Mouse (Mus musculus): ENCODE data around the gene Sfn. TPM values are rescaled to one million over a fixed set of nuclear protein-coding genes. Genes with fewer than 3 reads are reported as not detected.
A peak's percentile ranks its signal among the peaks of the same experiment; 100 is the strongest.

Sfn gene
- total and polyA plus RNA-seq, 2 experiments from 2014 or later, result 0.18 to 6.8 TPM

- Histone ChIP-seq H3K4me3 (ENCODE audit: low read depth, low read length) (no peak overlapping the region), H3K9ac (replicated peaks; ENCODE audit: low read depth, low read length) (no peak overlapping the region), H3K4me1 (ENCODE audit: control insufficient read depth, insufficient read depth) (peaks cover 11% of the 10 kb centered on the region; the same call in 1 of the 2 replicates), H3K36me3 (replicated peaks; ENCODE audit: control insufficient read depth, insufficient read depth, low read length) (peaks cover 44% of the 10 kb centered on the region), H3K4me2 (ENCODE audit: low read depth, low read length) (no peak overlapping the region), H3K27me3 (ENCODE audit: control insufficient read depth, insufficient read depth, low read length) (no peaks in the 10 kb centered on the region), H3K9me3 (replicated peaks; ENCODE audit: control insufficient read depth, low read length) (no peaks in the 10 kb centered on the region), H3K27ac (ENCODE audit: low read depth) (no peak overlapping the region)
- ATAC-seq (ENCODE audit: insufficient read depth, low read depth), result no peak
- 80% methylated on average over 12 of the region's 12 CpGs for WGBS
- no peak for DNase-seq (ENCODE audit: low spot score)
- TF ChIP-seq CTCF (IDR thresholded peaks at IDR 0.05; ENCODE audit: low read depth) (no peak), EP300 (IDR thresholded peaks at IDR 0.05; ENCODE audit: low read depth) (no peak)
These were observed 24.0 kb downstream of the Sfn start for GRCm38 (mm10) chr4:133577983-133578382.

- H3K27ac ChIP-seq (ENCODE audit: low read depth), result peak overlapping the region; percentile 63
- DNase-seq (ENCODE audit: low spot score), result no peak
- H3K4me1 ChIP-seq (ENCODE audit: control insufficient read depth, insufficient read depth), result peaks cover 11% of the 10 kb centered on the region; the same call in 1 of the 2 replicates
- ATAC-seq (ENCODE audit: insufficient read depth, low read depth), result peak; percentile 54
- H3K4me3 ChIP-seq (ENCODE audit: low read depth, low read length), result peak overlapping the region; percentile 77
- no peaks in the 10 kb centered on the region for H3K27me3 ChIP-seq (ENCODE audit: control insufficient read depth, insufficient read depth, low read length)
- peak overlapping the region; percentile 97 for H3K4me2 ChIP-seq (ENCODE audit: low read depth, low read length)
- 0 out of 2 replicates have a peak, but pooled peaks cover 3% of the 10 kb centered on the region for H3K9me3 ChIP-seq (replicated peaks; ENCODE audit: control insufficient read depth, low read length)
- TF ChIP-seq CTCF (IDR thresholded peaks at IDR 0.05; ENCODE audit: low read depth), result no peak
- no peak for TF ChIP-seq EP300 (IDR thresholded peaks at IDR 0.05; ENCODE audit: low read depth)
- H3K9ac ChIP-seq (replicated peaks; ENCODE audit: low read depth, low read length), result peak overlapping the region; percentile 85
- WGBS, result 0% methylated on average over 40 of the region's 41 CpGs
- peaks cover 21% of the 10 kb centered on the region for H3K36me3 ChIP-seq (replicated peaks; ENCODE audit: control insufficient read depth, insufficient read depth, low read length)
These were observed 27.1 kb downstream of the Sfn start for GRCm38 (mm10) chr4:133574843-133575202.

- 5% methylated on average over 44 of the region's 44 CpGs for WGBS
These were observed 27.7 kb downstream of the Sfn start, which contains the start of gene Gpatch3 for GRCm38 (mm10) chr4:133574070-133574842. Gene Gpatch3, plus strand, starts transcription at chr4:133574745.

GRCm38 (mm10) chr4:133570066-133570466 is 31.9 kb downstream of the Sfn start:
- peaks cover 5% of the 10 kb centered on the region; the same call in 1 of the 2 replicates for H3K4me1 ChIP-seq (ENCODE audit: control insufficient read depth, insufficient read depth)
- H3K36me3 ChIP-seq (replicated peaks; ENCODE audit: control insufficient read depth, insufficient read depth, low read length), result no peaks in the 10 kb centered on the region
- H3K27me3 ChIP-seq (ENCODE audit: control insufficient read depth, insufficient read depth, low read length), result no peaks in the 10 kb centered on the region
- H3K4me2 ChIP-seq (ENCODE audit: low read depth, low read length), result no peak overlapping the region
- DNase-seq (ENCODE audit: low spot score), result no peak
- TF ChIP-seq EP300 (IDR thresholded peaks at IDR 0.05; ENCODE audit: low read depth) (no peak), CTCF (IDR thresholded peaks at IDR 0.05; ENCODE audit: low read depth) (no peak)
- no peak overlapping the region for H3K4me3 ChIP-seq (ENCODE audit: low read depth, low read length)
- H3K27ac ChIP-seq (ENCODE audit: low read depth), result no peak overlapping the region
- H3K9me3 ChIP-seq (replicated peaks; ENCODE audit: control insufficient read depth, low read length), result 0 out of 2 replicates have a peak, but pooled peaks cover 3% of the 10 kb centered on the region
- ATAC-seq (ENCODE audit: insufficient read depth, low read depth), result no peak
- no peak overlapping the region for H3K9ac ChIP-seq (replicated peaks; ENCODE audit: low read depth, low read length)
- 38% methylated on average over 10 of the region's 10 CpGs for WGBS

More at GRCm38 (mm10) chr4:133574070-133574842, 27.7 kb downstream of the Sfn start, which contains the start of gene Gpatch3:
- Histone ChIP-seq H3K9me3 (replicated peaks; ENCODE audit: control insufficient read depth, low read length) (0 out of 2 replicates have a peak, but pooled peaks cover 3% of the 10 kb centered on the region), H3K27ac (ENCODE audit: low read depth) (peak within 1 kb of the TSS; percentile 63), H3K4me3 (ENCODE audit: low read depth, low read length) (peak within 1 kb of the TSS; percentile 77), H3K36me3 (replicated peaks; ENCODE audit: control insufficient read depth, insufficient read depth, low read length) (peaks cover 15% of the 10 kb centered on the region), H3K27me3 (ENCODE audit: control insufficient read depth, insufficient read depth, low read length) (no peaks in the 10 kb centered on the region), H3K4me2 (ENCODE audit: low read depth, low read length) (peak within 1 kb of the TSS; percentile 97), H3K9ac (replicated peaks; ENCODE audit: low read depth, low read length) (peak within 1 kb of the TSS; percentile 85), H3K4me1 (ENCODE audit: control insufficient read depth, insufficient read depth) (peaks cover 11% of the 10 kb centered on the region; the same call in 1 of the 2 replicates)
- ATAC-seq (ENCODE audit: insufficient read depth, low read depth) (peak; percentile 93), DNase-seq (ENCODE audit: low spot score) (peak; percentile 93)
- TF ChIP-seq CTCF (IDR thresholded peaks at IDR 0.05; ENCODE audit: low read depth), result no peak; the same call in 1 of the 2 replicates
- TF ChIP-seq EP300 (IDR thresholded peaks at IDR 0.05; ENCODE audit: low read depth), result peak; percentile 94

GRCm38 (mm10) chr4:133569291-133570065 is 32.5 kb downstream of the Sfn start:
- no peaks in the 10 kb centered on the region for H3K27me3 ChIP-seq (ENCODE audit: control insufficient read depth, insufficient read depth, low read length)
- H3K9ac ChIP-seq (replicated peaks; ENCODE audit: low read depth, low read length), result no peak overlapping the region
- ATAC-seq (ENCODE audit: insufficient read depth, low read depth), result no peak
- TF ChIP-seq EP300 (IDR thresholded peaks at IDR 0.05; ENCODE audit: low read depth), result no peak
- no peak for TF ChIP-seq CTCF (IDR thresholded peaks at IDR 0.05; ENCODE audit: low read depth)
- no peak for DNase-seq (ENCODE audit: low spot score)
- H3K36me3 ChIP-seq (replicated peaks; ENCODE audit: control insufficient read depth, insufficient read depth, low read length), result no peaks in the 10 kb centered on the region
- H3K9me3 ChIP-seq (replicated peaks; ENCODE audit: control insufficient read depth, low read length), result 0 out of 2 replicates have a peak, but pooled peaks cover 3% of the 10 kb centered on the region
- H3K4me2 ChIP-seq (ENCODE audit: low read depth, low read length), result no peak overlapping the region
- no peak overlapping the region for H3K4me3 ChIP-seq (ENCODE audit: low read depth, low read length)
- H3K27ac ChIP-seq (ENCODE audit: low read depth), result no peak overlapping the region
- 78% methylated on average over 10 of the region's 10 CpGs for WGBS
- H3K4me1 ChIP-seq (ENCODE audit: control insufficient read depth, insufficient read depth), result peaks cover 5% of the 10 kb centered on the region; the same call in 1 of the 2 replicates
